Mouse (Mus musculus): ENCODE results near the gene Lactbl1. TPM values are rescaled to one million over a fixed set of nuclear protein-coding genes. Genes with fewer than 3 reads are reported as not detected.

Gene Lactbl1
- total RNA-seq (2014; fragmentation: Nextera tagmentation), result 0.36 TPM in 1 of 2 replicates, not detected in the other
- 0.09 TPM in 1 of 2 replicates, not detected in the other for total RNA-seq (2017)

DNA sequence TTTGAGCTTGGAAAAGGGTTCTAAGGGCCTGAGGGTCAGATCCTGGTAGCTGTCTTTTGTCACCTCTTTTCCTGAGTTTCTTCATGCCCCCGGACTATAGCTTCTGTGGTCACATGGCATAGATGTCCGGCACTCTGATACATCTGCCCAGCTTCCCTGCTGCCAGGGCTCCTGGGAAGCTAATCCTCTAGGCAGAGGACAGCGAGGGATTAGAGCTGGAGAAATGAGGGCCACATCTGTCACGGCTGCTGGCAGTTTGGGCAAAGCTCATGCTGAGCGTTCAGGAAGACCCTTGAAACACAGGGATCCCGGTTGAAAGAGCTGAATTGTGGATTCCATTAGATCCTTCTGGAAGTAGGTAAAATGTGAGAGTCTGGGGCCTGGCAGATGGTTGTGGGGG, at the start of gene Lactbl1:
Lactbl1 (plus strand) TSS at position 234 of the 400 bp plus-strand sequence.
- no peak for ATAC-seq (replicated peaks; ENCODE audit: poor library complexity, severe bottlenecking)

DNA sequence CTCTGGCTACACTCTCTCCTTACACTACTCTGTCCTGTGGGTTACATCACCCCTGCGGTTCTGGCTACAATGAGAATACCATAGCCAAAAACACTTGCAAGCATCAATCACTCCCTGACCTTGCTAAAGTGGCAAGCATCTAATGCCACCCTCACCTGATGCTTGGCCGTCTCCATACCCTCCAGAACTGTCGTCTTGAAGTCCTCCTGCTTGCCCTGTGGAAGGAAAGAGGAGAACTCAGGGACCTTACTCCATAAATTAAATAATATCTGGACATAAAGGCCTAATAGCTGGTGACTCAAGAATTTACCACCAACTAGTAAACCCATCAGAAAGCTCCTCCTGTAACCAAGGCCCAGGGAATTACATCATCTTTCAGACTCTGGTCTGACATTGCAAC, 40.5 kb upstream of the Lactbl1 start:
- ATAC-seq (replicated peaks; ENCODE audit: poor library complexity, severe bottlenecking), result no peak

DNA sequence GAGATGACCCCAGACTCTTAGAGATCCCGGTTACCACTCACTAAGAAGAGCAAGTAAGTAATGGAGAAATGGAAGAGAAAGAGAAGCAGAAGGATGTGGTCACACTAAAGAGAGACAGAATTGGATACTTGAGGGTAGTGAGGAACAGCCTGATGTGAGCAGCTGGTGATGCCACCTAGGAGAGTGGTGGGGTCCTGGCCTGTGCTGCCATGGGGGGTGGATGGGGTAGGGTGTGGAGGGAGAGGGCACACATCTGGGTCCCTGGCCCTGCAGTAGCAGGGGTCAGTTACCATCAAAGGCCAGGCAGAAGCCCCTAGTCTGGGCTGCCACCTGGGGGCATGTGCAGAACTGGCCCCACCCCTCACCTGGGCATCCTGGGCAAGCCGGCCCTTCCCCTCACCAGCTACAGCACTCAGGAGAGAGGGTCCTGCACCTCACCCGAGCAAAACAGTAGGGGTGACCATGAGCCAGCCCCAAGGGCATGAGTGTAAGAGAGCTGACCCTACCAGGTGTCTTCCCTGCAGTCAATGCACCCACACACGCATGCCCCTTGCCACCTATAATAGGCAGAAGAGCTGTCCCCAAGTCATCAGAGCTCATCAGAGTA, 35.1 kb upstream of the Lactbl1 start:
- no peak for ATAC-seq (replicated peaks; ENCODE audit: poor library complexity, severe bottlenecking)

DNA sequence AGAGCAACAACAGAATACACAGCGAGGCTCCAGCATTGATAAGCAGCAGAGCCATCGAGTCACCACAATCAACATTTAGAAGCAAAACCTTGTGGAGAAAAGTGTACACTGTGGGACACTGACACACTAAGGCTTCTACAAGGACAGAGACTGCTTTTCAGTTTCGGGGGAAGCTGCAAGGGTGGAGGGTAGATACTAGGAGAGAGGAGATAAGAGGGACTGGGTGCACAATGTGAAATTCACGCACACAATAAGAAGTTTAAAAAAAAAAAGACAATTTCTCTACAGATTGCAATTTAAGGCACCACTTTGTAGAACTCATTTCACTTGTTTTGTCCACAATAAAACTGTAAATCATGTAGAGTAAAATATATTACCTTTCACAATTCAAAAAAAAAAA, 34.4 kb upstream of the Lactbl1 start:
- no peak for ATAC-seq (replicated peaks; ENCODE audit: poor library complexity, severe bottlenecking)

DNA sequence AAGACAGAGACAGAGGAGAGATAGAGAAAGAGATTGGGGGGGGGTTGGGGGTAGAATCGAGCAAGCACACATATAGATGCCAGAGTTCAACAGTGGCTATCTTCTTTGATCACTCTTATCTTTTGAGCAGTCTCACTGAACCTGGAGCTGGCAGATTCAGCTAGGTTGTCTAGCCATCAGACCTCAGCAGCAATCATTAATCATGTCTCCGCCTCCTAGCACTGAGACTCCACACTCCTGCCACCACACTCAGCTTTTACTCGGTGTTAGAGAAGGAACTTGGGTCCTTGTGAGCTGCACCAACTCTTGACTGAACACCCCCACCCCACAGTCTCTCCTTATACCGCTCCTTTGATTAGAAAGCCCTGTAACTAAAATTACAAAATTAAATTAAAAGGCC, 30.3 kb upstream of the Lactbl1 start:
- no peak for ATAC-seq (replicated peaks; ENCODE audit: poor library complexity, severe bottlenecking)

DNA sequence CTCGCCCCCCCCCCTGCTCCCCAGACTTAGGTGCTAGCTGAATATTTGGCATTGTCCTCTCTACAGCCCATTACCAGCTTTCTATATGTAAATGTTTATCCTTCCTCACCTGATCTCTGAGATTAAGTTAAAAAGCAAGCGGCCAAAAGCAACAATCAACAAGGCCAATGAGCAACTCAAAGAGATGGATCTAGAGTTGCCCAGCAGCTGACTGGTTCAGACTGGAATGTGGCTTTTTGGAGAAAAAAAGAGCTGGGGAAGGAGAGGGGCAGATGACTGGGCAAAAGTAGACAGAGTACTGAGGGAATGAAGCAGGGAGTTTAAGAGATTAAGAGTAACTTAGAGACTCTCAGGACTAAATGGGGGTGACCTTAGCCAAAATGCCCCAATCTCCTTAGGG, 28.4 kb upstream of the Lactbl1 start:
- no peak for ATAC-seq (replicated peaks; ENCODE audit: poor library complexity, severe bottlenecking)

DNA sequence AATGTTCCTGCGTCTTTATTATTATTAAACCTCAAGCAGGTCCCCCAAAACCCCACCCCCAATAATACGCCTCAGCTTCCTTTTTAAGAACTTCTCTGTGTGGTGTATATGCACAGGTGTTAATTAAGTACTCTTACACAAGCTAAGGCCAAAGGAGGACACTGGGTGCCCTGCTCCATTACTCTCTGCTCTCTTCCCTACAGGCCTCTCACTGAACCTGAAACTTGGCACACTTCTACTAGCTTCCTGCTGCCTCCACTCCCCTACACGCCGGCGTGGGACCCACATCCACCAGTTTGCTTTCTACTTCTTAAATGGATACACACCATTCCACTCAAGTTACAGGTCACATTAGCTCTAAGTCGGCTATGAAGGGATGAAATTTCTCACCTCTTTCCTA, 27.2 kb upstream of the Lactbl1 start:
- ATAC-seq (replicated peaks; ENCODE audit: poor library complexity, severe bottlenecking), result no peak

DNA sequence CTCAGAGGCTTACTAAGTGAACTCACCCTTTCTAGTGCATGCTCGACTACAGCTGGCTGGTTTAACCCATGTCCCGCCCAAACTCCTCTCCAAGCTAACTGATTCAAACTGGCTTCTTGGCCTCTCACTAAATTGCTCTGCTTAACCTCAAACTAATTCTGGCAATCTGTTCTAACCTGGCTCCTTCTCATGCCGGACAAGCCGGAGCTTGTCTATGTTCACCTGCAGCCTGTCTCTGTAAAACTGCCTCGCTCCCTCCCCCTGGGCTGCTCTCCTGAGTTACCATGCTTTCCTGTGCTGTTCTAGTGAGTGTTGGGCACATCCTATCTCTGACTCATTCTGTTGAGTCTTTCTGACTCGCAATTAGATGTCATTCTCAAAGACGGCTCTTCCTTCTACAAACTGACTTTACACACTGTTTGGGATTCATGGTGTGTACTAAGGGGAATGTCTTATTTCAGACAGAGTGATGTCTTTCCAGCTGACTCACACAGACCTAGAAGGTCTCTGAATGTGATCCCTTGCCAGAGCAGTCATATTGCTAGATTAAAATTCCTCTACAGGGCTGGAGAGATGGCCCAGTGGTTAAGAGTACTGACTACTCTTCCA, 24.0 kb upstream of the Lactbl1 start:
- ATAC-seq (replicated peaks; ENCODE audit: poor library complexity, severe bottlenecking), result 0 out of 2 replicates have a peak, but pooled peaks have one; percentile 20

DNA sequence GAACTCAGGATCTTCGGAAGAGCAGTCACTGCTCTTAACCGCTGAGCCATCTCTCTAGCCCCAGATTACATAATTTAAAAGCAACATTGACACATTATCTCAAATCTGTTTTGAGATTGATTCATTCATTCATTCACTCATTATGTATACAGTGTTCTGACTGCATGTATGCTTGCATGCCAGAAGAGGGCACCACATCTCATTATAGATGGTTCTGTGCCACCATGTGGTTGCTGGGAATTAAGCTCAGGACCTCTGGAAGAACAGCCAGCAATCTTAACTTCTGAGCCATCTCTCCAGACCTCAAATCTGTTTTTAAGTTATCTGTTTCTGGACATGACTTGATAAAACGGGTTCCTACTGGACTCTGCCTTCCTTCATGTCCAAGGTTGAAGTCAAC, 22.6 kb upstream of the Lactbl1 start:
- no peak for ATAC-seq (replicated peaks; ENCODE audit: poor library complexity, severe bottlenecking)

DNA sequence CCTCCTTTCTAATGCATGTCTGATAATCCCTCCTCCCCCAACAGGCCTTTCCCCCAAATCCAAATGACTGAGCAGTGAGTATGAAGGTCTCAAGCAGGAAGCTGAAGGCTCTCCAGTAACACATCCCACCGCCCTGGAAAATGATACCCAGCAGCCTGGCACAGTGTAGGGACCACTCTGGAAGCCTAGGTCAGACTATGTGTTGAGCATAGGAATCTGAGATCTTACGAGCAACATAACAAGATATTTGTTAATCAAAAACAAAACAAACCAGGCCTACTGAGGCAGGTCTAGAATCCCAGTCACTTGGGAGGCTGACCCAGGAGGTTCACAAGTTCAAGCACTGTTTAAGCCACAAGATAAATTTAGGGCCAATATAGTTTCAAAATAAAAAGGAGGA, 21.9 kb upstream of the Lactbl1 start:
- no peak for ATAC-seq (replicated peaks; ENCODE audit: poor library complexity, severe bottlenecking)

DNA sequence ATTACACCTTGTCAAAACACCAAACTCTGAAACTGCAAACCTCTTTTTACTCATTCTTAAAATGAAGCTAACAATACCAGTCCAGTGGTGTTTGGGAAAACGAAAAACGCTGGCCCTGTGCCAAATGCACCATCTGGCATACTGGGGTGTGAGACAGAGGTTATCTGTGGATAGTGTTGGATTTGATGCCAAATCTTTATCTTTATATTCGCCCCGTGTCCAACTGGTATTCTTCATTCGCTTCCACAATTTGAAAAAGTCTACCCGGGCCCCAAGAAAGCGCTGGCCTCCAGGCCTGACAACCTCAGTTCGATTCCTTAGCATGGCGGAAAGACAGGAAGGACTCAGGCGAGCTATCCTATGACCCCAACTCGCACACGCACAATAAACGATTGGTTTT, 20.9 kb upstream of the Lactbl1 start:
- no peak for ATAC-seq (replicated peaks; ENCODE audit: poor library complexity, severe bottlenecking)

DNA sequence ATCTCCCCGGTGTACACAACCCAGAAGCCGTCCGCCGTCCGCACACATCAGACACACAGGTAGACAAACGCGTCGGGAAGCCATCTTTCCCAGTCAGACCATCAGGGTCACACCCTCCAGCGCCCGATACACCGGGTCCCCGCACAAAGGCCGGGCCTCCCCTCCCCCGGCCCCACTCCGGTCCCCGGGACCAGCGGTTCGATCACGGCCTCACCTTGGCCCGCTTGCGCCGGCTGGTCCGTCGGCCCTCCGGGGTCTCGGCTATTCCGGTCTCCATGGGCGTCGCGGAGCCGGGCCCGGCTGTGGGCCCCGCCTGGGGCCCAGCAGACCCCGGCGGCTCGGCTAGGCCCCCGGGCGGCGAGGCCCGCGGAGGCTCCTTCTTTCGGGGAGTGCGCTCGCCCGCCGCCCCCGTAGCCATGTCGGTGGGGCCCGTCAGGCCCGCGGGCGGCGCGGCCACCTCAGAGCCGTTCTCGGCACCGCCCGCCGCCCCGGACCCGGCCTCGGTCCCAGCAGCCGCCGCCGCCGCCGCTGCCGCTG, 20.3 kb upstream of the Lactbl1 start:
- ATAC-seq (replicated peaks; ENCODE audit: poor library complexity, severe bottlenecking), result peak; percentile 26; the same call in 1 of the 2 replicates

DNA sequence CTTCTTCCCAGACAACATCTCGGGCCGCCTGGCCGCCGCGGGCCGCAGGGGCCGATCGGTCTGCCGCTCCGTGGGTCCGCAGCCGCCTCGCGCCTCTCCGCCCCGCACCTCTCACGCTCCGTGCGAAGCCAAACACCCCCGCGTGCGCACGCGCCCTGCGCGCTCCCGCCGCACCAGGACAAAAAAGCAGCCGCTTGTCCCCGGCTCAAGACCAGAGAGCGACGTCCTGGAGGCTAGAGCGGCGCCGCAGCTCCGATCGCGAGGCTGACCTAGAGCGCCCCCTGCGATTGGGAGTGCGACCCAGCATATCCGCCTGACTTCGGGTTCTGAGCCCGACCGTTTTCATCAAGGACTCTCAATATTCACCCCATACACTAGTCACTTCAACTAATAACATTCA, 19.9 kb upstream of the Lactbl1 start, which contains the start of gene Kdm1a:
Kdm1a (minus strand) TSS at position 156 of the 400 bp plus-strand sequence.
- ATAC-seq (replicated peaks; ENCODE audit: poor library complexity, severe bottlenecking), result peak; percentile 97

DNA sequence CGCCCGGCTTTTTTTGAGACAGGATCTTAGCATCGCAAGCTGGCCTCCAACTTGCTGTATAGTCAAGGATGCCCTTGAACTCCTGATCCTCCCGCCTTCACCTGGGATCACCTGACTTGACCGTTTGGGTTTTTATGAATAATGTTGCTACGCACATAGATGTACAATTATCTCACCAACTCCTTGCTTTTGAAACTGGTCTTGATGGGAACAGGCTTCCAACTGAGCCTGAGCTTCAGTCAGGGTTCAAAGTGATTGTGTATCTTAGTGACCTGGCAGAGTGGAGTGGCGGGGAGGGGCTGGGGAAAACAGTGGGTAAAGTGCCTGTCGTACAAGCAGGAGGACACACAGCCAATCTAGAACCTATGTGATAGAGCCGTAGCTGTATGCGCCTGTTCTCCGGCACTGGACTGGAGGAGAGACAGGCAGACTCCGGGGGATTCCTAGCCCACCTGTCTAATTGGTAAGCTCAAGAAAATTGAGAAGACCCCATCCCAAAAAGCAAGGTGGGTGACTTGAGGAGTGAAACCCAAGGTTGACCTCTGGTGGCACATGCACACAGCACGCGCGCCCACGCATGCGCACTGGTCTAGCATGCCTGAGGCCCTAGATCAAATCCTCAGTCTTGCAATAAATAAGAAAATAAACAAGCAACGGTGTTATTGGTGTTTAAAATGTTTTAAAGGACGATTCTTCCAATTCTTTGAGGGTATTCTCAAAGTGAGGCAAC, 16.5 kb upstream of the Lactbl1 start:
- no peak for ATAC-seq (replicated peaks; ENCODE audit: poor library complexity, severe bottlenecking)

DNA sequence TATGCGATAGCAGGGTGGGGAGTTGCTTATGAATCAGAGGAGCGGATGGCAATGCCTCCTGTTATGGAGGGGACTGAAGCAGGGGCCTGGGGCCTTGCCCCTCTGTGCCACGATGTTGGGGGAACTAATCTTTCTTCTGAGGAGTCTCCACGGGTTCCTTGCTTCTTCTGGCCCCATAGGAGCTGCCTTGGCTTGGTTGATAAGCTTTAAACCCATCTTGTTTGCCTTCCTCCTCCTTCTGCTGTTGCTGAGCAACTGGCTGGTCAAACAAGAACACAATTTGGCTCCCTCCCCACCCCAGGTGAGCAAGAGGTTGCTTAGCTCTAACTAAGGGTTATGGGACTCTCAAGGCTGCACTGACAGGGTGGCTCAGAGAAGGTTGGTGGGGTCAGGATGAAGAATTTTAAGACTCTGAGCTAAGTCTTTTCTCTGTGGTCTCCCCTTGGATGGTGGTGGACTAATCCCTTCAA, 12.0 kb upstream of the Lactbl1 start, which contains the start of gene Tex46:
Tex46 (plus strand) TSS at position 51 of the 470 bp plus-strand sequence.
- ATAC-seq (replicated peaks; ENCODE audit: poor library complexity, severe bottlenecking), result no peak

DNA sequence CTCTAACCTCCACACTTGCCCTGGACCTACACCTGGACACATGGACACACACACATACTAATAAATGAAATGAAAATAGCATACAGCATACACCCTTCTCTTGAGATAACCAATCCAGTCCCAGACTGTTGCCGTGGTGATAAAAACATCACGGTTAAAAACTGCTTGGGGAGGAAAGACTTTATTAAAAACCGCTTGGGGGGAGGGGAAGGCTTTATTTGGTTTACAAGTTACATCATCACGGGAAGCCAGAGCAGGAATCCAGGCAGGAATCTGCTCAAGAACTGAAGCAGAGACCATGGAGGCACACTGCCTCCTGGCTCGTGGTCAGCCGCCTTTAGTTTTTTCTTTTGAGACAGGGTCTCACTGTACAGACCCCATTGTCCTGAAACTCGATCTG, 8.8 kb upstream of the Lactbl1 start:
- ATAC-seq (replicated peaks; ENCODE audit: poor library complexity, severe bottlenecking), result no peak

DNA sequence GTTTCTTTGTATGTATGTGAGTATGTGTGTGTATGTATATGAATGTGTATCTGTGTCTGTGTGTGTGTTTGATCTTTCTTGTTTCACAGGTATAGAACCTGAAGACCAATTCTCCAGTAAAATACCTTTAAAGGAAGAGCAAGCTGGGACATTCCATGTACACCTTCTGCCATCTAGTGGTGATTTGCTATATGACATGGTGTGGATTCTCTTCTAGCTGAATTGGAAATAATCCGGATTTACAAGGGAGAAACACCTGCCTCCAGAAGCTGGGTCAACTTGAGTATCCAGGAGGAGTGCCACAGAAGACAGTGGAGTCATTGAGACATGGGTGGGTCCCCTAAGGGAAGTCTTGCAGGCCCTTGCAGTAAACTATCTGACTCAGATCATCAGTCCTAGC, 1.1 kb upstream of the Lactbl1 start:
- ATAC-seq (replicated peaks; ENCODE audit: poor library complexity, severe bottlenecking), result peak; percentile 56; the same call in 1 of the 2 replicates

DNA sequence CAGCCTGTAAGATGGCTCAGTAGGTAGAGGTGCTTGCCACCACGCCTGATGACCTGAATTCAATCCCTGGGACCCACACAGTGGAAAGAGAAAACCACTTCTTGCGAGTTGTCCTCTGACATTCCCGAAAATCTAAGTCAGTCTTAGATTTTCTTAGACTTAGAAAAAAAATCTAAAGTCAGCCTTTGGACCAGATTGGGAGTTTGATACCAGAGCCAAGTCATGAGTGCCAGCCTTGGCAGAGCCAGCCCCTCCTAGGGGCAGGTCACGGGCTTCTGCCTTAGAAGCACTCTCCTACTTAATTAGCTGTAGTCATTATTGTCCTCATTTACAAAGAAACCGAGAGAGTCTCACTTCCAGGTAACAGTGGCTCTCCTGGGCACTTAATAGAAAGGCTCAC, 465 bp upstream of the Lactbl1 start:
- ATAC-seq (replicated peaks; ENCODE audit: poor library complexity, severe bottlenecking), result no peak

DNA sequence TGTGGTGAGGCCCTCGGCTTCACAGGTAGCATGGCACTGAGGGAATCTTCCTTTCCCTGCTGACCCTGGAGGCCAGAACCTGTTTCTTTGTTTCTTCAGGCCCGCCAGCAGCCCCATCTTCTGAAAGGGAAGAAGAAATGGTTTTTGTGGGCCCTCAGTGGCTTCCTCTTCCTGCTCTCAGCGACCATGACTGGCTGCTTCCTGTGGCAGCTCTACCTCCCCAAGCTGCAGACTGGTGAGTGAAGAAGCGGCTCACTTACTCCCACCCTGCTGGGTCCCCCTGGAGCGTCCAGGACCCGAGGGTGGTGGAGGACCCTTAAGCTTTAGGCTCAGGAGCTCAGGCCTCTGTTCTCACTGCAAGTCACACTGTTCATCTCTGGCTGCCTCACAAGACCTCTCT, 4.2 kb downstream of the Lactbl1 start:
- peak; percentile 70 for ATAC-seq (replicated peaks; ENCODE audit: poor library complexity, severe bottlenecking)

DNA sequence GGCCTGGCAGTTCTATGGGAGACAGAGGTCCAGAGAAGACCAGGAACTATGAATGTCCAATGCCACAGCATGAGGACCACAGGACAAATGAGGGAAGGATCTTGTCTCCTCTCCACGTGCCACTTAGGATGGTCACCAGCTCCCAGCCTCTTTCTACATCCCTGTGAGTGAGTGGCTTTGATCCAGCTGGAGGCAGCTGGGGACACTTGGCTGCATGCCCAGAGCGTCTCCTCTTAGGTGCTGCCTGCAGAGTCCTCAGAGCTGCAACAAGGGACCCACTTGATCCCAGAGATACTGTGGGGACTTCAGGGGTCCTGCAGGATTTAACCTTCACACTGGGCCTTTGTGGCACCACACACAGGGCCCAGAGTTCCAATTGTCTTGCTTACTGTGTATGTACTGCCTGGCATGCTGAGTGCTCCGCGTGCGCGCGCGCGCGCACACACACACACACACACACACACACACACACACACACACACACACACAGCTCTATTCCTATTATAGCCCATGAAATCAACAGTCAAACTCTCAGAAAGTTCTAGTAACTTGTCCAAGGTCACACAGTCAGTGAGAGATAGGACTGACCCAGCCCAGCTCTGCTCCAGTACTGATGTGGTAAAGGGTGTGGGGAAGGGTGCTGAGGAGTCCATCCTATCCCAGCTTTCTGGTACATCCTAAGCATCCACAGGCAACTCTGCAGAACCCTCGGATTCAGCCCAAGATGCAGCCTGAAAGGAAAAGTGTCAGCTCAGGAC, 9.0 kb downstream of the Lactbl1 start:
- ATAC-seq (replicated peaks; ENCODE audit: poor library complexity, severe bottlenecking), result no peak
